Mouse (Mus musculus) heart, embryonic 15.5 days (tissue): Measurements from ENCODE around the gene Agbl1. TPM values are rescaled to one million over a fixed set of nuclear protein-coding genes. Genes with fewer than 3 reads are reported as not detected.
A peak's percentile ranks its signal among the peaks of the same experiment; 100 is the strongest.

Experiments
- ATAC-seq: fragments of 200-750 bp; cut with Nextera tagmentation; replicated peaks from 2 replicates; pipeline ENCODE4 v1.8.0; 2017; ENCODE audit warnings: low read depth, moderate TSS enrichment; ENCODE audit not compliant: insufficient number of reproducible peaks, insufficient read depth, low FRiP score
- H3K27ac ChIP-seq: fragments of 300-500 bp; sonication (generic); 2 replicates; pipeline ENCODE4 v1.5.1; 2015; ENCODE audit warnings: mild to moderate bottlenecking, inconsistent platforms
- H3K27me3 ChIP-seq: fragments of 300-500 bp; sonication (generic); 2 replicates; pipeline ENCODE4 v1.6.1; 2015; ENCODE audit warnings: inconsistent platforms
- H3K36me3 ChIP-seq: fragments of 300-500 bp; sonication (generic); 2 replicates; pipeline ENCODE4 v1.6.1; 2015; ENCODE audit warnings: mild to moderate bottlenecking, inconsistent platforms
- H3K4me1 ChIP-seq: fragments of 300-500 bp; sonication (generic); replicated peaks from 2 replicates; pipeline ENCODE4 v1.6.1; 2015; ENCODE audit warnings: inconsistent platforms
- H3K4me2 ChIP-seq: fragments of 300-500 bp; sonication (generic); 2 replicates; pipeline ENCODE4 v1.6.1; 2015; ENCODE audit warnings: inconsistent platforms, mild to moderate bottlenecking, moderate library complexity
- H3K4me3 ChIP-seq: fragments of 300-500 bp; sonication (generic); 2 replicates; pipeline ENCODE4 v1.5.1; 2015; ENCODE audit warnings: mild to moderate bottlenecking, inconsistent platforms
- H3K9ac ChIP-seq: fragments of 300-500 bp; sonication (generic); 2 replicates; pipeline ENCODE4 v1.6.1; 2015; ENCODE audit warnings: mild to moderate bottlenecking, inconsistent platforms
- H3K9me3 ChIP-seq: fragments of 300-500 bp; sonication (generic); replicated peaks from 2 replicates; pipeline ENCODE4 v1.6.1; 2016; ENCODE audit warnings: inconsistent platforms
- WGBS: fragments of 180-500 bp; shearing (Covaris S2); methylation state at CpG from one replicate; pipeline ENCODE4 v1.1.7; 2015; ENCODE audit warnings: mixed read lengths; 5-methylcytosine and 5-hydroxymethylcytosine counted together
- polyA plus RNA-seq: library from polyadenylated mRNA; unstranded; fragments of >200 nt; fragmentation: Nextera tagmentation; extraction: Ambion mirVana; gene quantifications from 2 replicates; pipeline ENCODE4 v1.2.1, GENCODE M21; 2015

Agbl1 gene
- polyA plus RNA-seq, 1 experiment from 2014 or later: 0.05 TPM

DNA sequence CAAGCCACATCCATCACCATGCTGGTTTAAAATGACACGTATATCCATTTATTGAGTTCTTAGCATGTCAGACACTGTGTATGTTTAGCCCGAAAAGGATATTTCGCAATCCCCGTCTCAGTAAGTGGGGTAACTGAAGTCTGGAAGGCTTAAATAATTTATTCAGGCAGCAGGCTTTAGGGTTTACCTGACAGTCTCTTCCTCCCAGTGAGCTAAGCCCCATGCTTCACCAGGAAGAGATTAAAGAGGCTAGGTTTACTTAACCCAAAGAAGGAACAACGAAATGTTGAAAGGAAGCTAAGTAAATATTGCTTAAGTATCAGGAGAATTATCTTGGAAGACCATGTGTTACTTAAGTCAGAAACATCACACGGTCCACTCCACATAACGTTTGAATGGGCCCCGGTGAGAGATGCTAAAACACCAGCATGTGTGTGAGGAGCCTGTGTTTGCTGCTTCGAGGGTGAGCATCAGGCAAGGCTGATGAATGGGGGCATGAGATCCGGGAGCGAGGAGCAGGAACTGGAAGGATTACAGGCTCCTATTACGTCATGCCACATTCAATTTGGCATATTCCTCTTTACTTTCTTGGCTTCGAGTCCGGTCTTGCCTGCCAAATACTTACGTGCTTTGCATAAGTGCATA, 162.7 kb downstream of the Agbl1 start:
- 16% methylated on average over 15 of the region's 15 CpGs for WGBS
- H3K27ac ChIP-seq: no peak overlapping the region
- no peak for ATAC-seq
- no peaks in the 10 kb centered on the region for H3K9me3 ChIP-seq
- H3K4me2 ChIP-seq: peak overlapping the region; percentile 60
- H3K4me3 ChIP-seq: peak overlapping the region; percentile 42; the same call in 1 of the 2 replicates
- H3K9ac ChIP-seq: no peak overlapping the region
- H3K27me3 ChIP-seq: no peaks in the 10 kb centered on the region
- H3K36me3 ChIP-seq: no peaks in the 10 kb centered on the region
- H3K4me1 ChIP-seq: peaks cover 5% of the 10 kb centered on the region; the same call in 1 of the 2 replicates

DNA sequence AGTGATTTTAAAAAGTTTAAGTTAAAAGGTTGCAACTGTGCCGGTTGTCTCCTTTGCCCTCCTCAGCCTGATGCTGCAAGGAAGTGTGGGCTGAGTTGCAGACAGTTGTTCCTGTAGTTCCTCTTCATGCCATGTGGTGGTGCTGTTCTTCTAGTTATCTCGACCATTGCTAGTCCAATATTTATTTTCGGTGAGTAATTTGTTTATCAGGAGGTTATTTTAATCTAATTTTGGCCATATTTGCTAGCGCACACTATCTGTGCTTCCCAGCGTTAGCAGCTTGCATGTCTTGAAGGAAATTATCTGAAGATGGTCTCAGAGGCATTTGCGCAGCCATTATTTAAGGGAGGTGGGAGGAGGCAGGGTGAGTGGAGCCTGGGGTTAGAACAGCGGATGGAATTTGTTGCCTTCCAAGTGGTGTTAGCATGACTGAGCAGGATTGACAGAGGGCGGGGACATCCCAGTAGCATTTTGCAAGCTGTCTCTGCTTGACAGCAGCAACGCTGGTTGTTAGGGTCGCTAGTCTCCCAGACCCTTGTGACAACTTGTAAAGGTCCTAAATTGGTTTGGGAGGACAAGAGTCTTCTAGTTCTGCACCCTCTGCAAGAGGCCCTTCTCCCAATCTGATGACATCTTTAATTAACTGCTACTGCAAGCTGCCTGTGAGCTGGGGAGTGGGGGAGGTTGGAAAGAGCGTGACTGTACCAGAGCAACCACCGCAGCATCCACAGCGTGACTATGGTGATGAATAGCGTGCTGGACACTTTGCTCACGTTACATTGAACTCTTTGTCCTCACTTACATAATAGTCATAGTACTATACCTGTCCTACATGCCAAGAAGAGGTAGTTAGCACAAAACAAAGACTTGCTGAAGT, 163.5 kb downstream of the Agbl1 start:
- peak; percentile 61 for ATAC-seq
- 18% methylated on average over 15 of the region's 15 CpGs for WGBS
- Histone ChIP-seq H3K9me3 (no peaks in the 10 kb centered on the region), H3K4me1 (peaks cover 5% of the 10 kb centered on the region; the same call in 1 of the 2 replicates), H3K36me3 (no peaks in the 10 kb centered on the region), H3K9ac (no peak overlapping the region), H3K4me2 (peak overlapping the region; percentile 60), H3K4me3 (peak overlapping the region; percentile 42), H3K27ac (no peak overlapping the region), H3K27me3 (no peaks in the 10 kb centered on the region)

DNA sequence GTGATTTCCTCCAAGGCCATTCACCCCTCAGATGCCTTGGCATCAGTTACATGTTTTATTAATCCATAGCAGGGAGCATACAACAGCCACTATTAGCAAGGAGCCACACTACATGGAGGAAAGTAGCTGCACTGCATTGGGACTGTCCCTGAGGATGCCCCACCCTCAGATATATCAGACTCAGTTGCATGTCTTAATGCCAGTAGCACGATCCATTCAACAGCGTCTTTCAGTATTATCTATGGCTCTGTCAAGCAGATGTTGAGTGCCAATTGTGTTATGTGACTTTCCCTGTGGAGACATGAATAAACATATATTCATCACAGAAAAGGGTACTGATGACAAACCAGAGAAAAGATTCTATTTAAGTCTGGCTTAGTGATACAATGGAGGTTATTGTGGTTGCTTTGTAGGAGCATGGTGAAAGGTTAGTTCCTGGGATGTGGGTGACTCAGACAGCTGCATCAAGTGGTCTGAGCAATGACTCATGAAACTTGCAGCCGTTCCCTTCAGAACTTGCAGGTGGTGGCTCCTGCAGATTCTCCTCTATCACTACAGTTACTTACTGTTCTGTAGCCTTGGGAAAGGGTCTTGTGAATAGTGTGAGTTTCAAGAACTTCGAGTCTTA, 178.4 kb downstream of the Agbl1 start:
- no peak overlapping the region for H3K27ac ChIP-seq
- 60% methylated on average over 4 of the region's 4 CpGs for WGBS
- H3K4me2 ChIP-seq: no peak overlapping the region
- peaks cover 11% of the 10 kb centered on the region for H3K4me1 ChIP-seq
- no peaks in the 10 kb centered on the region for H3K27me3 ChIP-seq
- no peak overlapping the region for H3K9ac ChIP-seq
- no peak overlapping the region for H3K4me3 ChIP-seq
- H3K9me3 ChIP-seq: no peaks in the 10 kb centered on the region
- H3K36me3 ChIP-seq: no peaks in the 10 kb centered on the region
- no peak for ATAC-seq

DNA sequence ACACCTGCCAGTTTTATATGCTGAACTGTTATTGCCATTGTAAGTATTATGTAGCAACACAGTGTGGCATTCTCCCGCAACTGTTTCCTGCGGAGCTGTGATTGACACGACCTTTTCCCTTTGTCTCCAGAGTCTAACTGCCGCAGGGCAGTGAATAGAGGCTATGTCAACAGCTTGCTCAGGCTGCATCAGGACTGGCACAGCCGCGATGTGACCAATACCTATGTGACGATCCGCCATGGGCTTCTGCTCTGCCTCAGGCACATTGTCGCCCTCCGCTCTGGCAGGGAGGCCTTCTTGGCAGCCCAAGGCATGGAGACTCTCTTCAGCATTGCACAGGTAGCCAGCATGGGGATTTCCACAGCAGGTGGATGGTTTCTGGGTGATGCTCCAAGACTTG, 179.3 kb downstream of the Agbl1 start:
- peaks cover 11% of the 10 kb centered on the region for H3K4me1 ChIP-seq
- WGBS: 91% methylated on average over 10 of the region's 10 CpGs
- H3K27me3 ChIP-seq: no peaks in the 10 kb centered on the region
- H3K4me3 ChIP-seq: no peak overlapping the region
- H3K27ac ChIP-seq: no peak overlapping the region
- H3K36me3 ChIP-seq: no peaks in the 10 kb centered on the region
- no peak overlapping the region for H3K4me2 ChIP-seq
- no peak for ATAC-seq
- no peak overlapping the region for H3K9ac ChIP-seq
- H3K9me3 ChIP-seq: no peaks in the 10 kb centered on the region

DNA sequence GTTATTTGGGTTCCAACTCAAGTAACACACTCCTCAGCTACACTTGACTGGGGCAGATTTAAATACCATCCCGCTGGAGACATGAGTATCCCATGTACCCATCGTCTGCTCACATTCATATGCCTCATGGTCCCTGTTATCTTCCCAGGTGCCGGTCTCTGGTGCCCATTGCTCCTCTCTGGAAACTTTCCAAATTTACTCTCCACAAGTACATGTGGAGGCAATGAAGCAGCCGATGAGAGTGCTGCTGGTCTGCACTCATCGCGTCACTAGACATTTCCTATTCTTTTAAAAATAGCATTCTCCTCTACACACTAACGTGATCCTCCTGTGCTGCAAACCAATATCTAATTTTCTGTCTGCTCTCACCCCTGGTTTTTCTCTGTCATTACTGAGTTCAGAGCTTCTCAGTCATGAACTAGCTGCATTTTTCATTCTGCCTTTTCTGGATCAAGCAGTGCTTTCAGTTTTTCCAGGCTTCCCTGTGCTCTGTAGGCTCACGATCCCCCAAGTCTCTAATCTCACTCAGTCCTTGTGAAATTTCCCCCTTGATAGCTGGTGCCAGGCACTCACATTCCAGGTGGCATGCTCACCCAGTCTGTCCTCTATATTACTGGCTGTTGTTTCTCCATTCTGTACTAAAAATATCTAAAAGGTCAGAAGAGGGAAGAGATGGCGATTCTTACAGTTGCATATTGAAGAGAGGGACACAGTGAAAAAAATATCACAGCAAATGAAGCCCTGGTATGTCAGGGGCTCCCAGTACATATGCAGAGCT, 180.9 kb downstream of the Agbl1 start:
- no peaks in the 10 kb centered on the region for H3K27me3 ChIP-seq
- 23% methylated on average over 9 of the region's 9 CpGs for WGBS
- no peaks in the 10 kb centered on the region for H3K36me3 ChIP-seq
- H3K9me3 ChIP-seq: no peaks in the 10 kb centered on the region
- no peak overlapping the region for H3K9ac ChIP-seq
- H3K4me3 ChIP-seq: peak overlapping the region; percentile 17; the same call in 1 of the 2 replicates
- H3K4me1 ChIP-seq: peaks cover 11% of the 10 kb centered on the region
- peak overlapping the region; percentile 52 for H3K4me2 ChIP-seq
- ATAC-seq: 0 out of 2 replicates have a peak, but pooled peaks have one; percentile 43
- peak overlapping the region; percentile 75 for H3K27ac ChIP-seq

DNA sequence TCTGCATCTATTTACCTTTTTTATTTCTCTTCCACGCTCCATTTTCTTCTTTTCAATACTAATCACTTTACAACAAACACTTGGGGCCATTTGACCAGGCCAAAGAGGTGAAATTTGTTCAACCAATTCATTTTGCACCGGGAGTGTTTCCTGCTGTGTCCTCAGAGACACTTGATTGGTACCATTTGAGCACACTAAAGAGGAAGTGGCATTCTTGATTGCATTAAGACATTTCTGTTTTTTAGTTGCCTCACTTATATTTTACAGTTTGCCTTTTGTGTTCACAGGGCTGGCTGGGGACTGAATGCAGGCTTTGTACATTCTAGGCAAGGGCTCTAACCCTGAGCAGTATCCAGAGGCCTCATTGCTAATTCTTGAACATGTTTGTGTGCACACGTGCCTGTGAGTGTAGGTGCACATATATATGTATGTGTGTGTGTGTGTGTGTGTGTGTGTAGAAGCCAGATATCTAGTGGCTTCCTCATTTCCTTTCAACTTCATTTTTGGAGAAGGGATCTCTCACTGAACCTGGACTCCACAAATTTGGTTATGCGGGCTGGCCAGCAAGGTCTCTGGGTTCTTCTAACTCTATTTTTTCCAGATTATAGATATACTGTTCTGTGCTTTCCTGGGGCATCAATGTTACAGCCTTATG, 182.4 kb downstream of the Agbl1 start:
- Histone ChIP-seq H3K4me3 (no peak overlapping the region), H3K27ac (no peak overlapping the region), H3K4me1 (peaks cover 11% of the 10 kb centered on the region), H3K4me2 (no peak overlapping the region), H3K27me3 (no peaks in the 10 kb centered on the region), H3K9me3 (no peaks in the 10 kb centered on the region), H3K9ac (no peak overlapping the region), H3K36me3 (no peaks in the 10 kb centered on the region)
- 82% methylated on average over 4 of the region's 4 CpGs for WGBS
- ATAC-seq: no peak

DNA sequence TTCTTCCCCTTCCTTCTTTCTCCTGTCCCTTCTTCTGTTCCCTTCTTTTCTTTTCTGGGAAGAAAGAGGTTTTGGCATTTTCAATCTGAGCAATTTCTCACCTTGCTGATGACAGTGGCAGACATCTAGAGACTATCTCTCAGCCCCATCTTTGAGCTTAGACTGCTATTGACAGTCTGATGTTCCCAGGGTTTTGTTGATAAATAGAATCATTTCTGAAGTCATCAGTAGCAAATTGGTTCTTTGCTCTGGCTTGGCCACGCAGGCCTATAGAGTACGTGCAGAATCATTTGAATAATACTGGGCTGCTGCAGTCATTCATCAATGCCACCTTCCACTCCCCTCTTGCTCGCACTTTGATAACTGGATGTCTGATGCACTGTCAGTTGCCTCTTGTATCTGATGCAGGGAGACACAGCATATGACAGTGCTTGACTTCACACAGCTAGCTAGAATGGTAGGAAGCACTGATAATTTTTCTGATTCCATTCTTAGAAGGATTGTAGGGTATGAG, 186.5 kb downstream of the Agbl1 start:
- Histone ChIP-seq H3K27ac (no peak overlapping the region), H3K9ac (no peak overlapping the region), H3K4me2 (no peak overlapping the region), H3K4me1 (peaks cover 1% of the 10 kb centered on the region), H3K9me3 (no peaks in the 10 kb centered on the region), H3K27me3 (no peaks in the 10 kb centered on the region), H3K4me3 (no peak overlapping the region), H3K36me3 (no peaks in the 10 kb centered on the region)
- 60% methylated on average over 3 of the region's 3 CpGs for WGBS
- no peak for ATAC-seq

DNA sequence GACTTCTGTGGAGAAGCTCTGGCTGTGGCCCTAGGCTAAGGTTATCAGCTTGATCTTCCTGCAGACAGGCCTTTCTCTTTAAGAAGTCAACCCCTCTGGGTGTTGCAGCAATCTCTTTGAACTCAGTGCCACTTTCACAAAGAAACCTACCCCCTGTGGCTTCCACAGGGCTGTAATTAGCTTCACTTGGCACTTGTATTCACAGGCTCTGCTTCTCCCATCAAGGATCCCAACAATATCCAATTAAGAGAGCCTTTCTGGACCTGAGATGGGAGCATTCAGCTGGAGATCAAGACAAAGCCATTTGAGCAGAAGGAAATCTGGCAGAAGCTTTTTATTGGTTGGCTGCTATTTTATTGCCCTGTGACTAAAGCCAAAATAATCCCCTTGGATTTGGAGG, 208.9 kb downstream of the Agbl1 start:
- Histone ChIP-seq H3K9ac (no peak overlapping the region), H3K4me2 (no peak overlapping the region), H3K4me1 (no peaks in the 10 kb centered on the region), H3K4me3 (no peak overlapping the region), H3K27ac (no peak overlapping the region), H3K36me3 (no peaks in the 10 kb centered on the region), H3K27me3 (no peaks in the 10 kb centered on the region), H3K9me3 (no peaks in the 10 kb centered on the region)
- ATAC-seq: no peak

DNA sequence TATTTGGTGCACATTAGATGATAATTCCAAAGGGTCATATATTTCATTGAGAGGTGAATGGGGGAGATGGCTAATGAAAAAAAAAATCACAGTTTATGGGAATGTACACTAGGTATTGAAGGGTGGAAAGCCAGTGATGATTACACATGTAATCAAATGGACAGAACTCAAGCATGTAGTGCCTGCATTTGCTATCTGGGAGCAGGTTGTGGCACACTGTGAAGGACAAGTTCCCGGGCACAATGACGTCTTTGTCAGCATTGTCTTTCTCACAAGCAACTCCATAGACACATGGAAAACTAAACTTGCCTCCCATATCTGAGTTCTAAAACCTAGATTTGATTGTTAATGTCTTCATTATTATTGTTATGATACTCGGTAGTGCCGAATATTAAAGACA, 209.3 kb downstream of the Agbl1 start:
- Histone ChIP-seq H3K9me3 (no peaks in the 10 kb centered on the region), H3K27me3 (no peaks in the 10 kb centered on the region), H3K4me2 (no peak overlapping the region), H3K4me1 (no peaks in the 10 kb centered on the region), H3K36me3 (no peaks in the 10 kb centered on the region), H3K27ac (no peak overlapping the region), H3K9ac (no peak overlapping the region), H3K4me3 (no peak overlapping the region)
- ATAC-seq: no peak
- WGBS: 74% methylated on average over 4 of the region's 4 CpGs

DNA sequence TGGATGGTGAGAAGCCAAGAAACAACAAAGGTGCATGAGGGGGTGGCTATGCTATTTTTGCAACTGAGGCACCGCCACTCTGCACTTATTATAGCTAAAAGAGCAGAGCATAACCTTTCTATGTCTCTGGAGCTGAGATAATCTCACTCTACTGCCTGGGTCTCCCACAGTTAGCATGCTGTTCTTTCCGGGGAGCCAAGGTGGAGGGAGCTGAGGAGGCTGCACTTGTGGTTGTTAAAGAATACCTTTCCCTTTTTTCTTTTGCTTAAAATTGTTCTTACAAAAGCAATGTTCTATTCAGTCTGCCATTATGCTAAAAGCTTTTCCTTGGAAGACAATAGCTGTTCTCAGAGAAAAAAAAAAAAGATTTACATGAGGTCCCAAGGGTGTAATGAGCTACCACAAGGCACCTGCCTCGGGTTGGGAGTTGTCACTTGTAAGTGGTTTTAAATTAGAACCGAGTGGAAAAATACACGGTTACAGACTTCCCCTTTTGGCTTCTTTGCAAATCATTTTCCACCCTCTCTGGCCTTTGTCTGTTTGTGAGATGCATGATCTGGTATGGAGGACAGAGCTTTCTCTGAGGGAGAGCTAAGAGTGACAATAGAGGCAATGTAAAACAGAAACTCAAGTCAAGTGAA, 232.8 kb downstream of the Agbl1 start:
- Histone ChIP-seq H3K27me3 (no peaks in the 10 kb centered on the region), H3K36me3 (no peaks in the 10 kb centered on the region), H3K4me3 (no peak overlapping the region), H3K4me2 (no peak overlapping the region), H3K27ac (no peak overlapping the region), H3K4me1 (no peaks in the 10 kb centered on the region), H3K9me3 (no peaks in the 10 kb centered on the region), H3K9ac (no peak overlapping the region)
- ATAC-seq: no peak
- WGBS: 46% methylated on average over 5 of the region's 5 CpGs
